Mouse (Mus musculus) hindbrain, embryonic 16.5 days (tissue): ENCODE data around the gene Prdx3. TPM values are rescaled to one million over a fixed set of nuclear protein-coding genes. Genes with fewer than 3 reads are reported as not detected.

ENCODE experiments used
- ATAC-seq: fragments of 200-750 bp; cut with Nextera tagmentation; 2 replicates; pipeline ENCODE4 v1.8.0; 2017; ENCODE audit warnings: moderate TSS enrichment, moderate library complexity
- H3K27ac ChIP-seq: fragments of 300-500 bp; sonication (generic); 2 replicates; pipeline ENCODE4 v1.5.1; 2014; ENCODE audit warnings: low read depth, mild to moderate bottlenecking, control low read depth, low read length, moderate library complexity
- H3K27me3 ChIP-seq: fragments of 300-500 bp; sonication (generic); replicated peaks from 2 replicates; pipeline ENCODE4 v1.6.1; 2014; ENCODE audit warnings: low read length; ENCODE audit not compliant: control insufficient read depth, insufficient read depth
- H3K36me3 ChIP-seq: fragments of 300-500 bp; sonication (generic); 2 replicates; pipeline ENCODE4 v1.6.1; 2014; ENCODE audit warnings: mild to moderate bottlenecking, low read length, moderate library complexity, mixed read lengths; ENCODE audit not compliant: control insufficient read depth, insufficient read depth
- H3K4me1 ChIP-seq: fragments of 300-500 bp; sonication (generic); 2 replicates; pipeline ENCODE4 v1.6.1; 2014; ENCODE audit warnings: low read depth, low read length; ENCODE audit not compliant: control insufficient read depth, insufficient read depth
- H3K4me2 ChIP-seq: fragments of 300-500 bp; sonication (generic); 2 replicates; pipeline ENCODE4 v1.6.1; 2014; ENCODE audit warnings: mild to moderate bottlenecking, low read length, control low read depth, moderate library complexity
- H3K4me3 ChIP-seq: fragments of 300-500 bp; sonication (generic); 2 replicates; pipeline ENCODE4 v1.5.1; 2014; ENCODE audit warnings: mild to moderate bottlenecking, low read length, control low read depth, moderate library complexity
- H3K9ac ChIP-seq: fragments of 300-500 bp; sonication (generic); 2 replicates; pipeline ENCODE4 v1.6.1; 2014; ENCODE audit warnings: low read depth, mild to moderate bottlenecking, control low read depth, low read length, moderate library complexity
- H3K9me3 ChIP-seq: fragments of 300-500 bp; sonication (generic); 2 replicates; pipeline ENCODE4 v1.6.1; 2014; ENCODE audit warnings: mild to moderate bottlenecking, low read length, moderate library complexity; ENCODE audit not compliant: control insufficient read depth
- whole genome bisulfite sequencing: fragments of 180-500 bp; shearing (Covaris S2); extraction: QIAGEN DNeasy Blood & Tissue Kit; methylation state at CpG from one replicate; pipeline ENCODE4 v1.1.7; 2014; 5-methylcytosine and 5-hydroxymethylcytosine counted together
- polyA plus RNA-seq: library from polyadenylated mRNA; unstranded; fragments of >200 nt; fragmentation: Nextera tagmentation; extraction: Ambion mirVana; gene quantifications from 2 replicates; pipeline ENCODE4 v1.2.1, GENCODE M21; 2015

Prdx3 gene
- polyA plus RNA-seq, 1 experiment from 2014 or later: 133 TPM

GRCm38 (mm10) chr19:60818677-60819076 is 55.7 kb downstream of the Prdx3 start:
- H3K36me3 ChIP-seq: peaks cover 21% of the 10 kb centered on the region
- ATAC-seq: no peak

More at GRCm38 (mm10) chr19:60818677-60819076, 55.7 kb downstream of the Prdx3 start:
- no peaks in the 10 kb centered on the region for H3K9me3 ChIP-seq
- H3K27me3 ChIP-seq: no peaks in the 10 kb centered on the region
- 93% methylated on average over 6 of the region's 6 CpGs for WGBS
- no peak overlapping the region for H3K9ac ChIP-seq
- H3K4me3 ChIP-seq: no peak overlapping the region
- H3K27ac ChIP-seq: no peak overlapping the region
- H3K4me2 ChIP-seq: no peak overlapping the region
- no peaks in the 10 kb centered on the region for H3K4me1 ChIP-seq

Other genes starting within 250 kb of the Prdx3 start
- 16.1 and 16.5 TPM in 2 replicates for gene Nanos1, start 118.6 kb downstream of the Prdx3 start, polyA plus RNA-seq
- 102 and 103 TPM in 2 replicates for gene Eif3a, start 83.9 kb downstream of the Prdx3 start, polyA plus RNA-seq
- 42.4 and 46.8 TPM in 2 replicates for gene Fam45a, start 63.0 kb downstream of the Prdx3 start, polyA plus RNA-seq
- 13.4 and 13.6 TPM in 2 replicates for gene Sfxn4, start 13.1 kb downstream of the Prdx3 start, polyA plus RNA-seq
- 1.6 and 1.9 TPM in 2 replicates for gene Grk5, start 15.2 kb upstream of the Prdx3 start, polyA plus RNA-seq